Mouse (Mus musculus) midbrain, embryonic 15.5 days (tissue): ENCODE results near the gene Fam151a. TPM values are rescaled to one million over a fixed set of nuclear protein-coding genes. Genes with fewer than 3 reads are reported as not detected.

Source experiments
- ATAC-seq: fragments of 200-750 bp; cut with Nextera tagmentation; replicated peaks from 2 replicates; pipeline ENCODE4 v1.8.0; 2017; ENCODE audit warnings: moderate TSS enrichment
- H3K27ac ChIP-seq: fragments of 300-500 bp; sonication (generic); 2 replicates; pipeline ENCODE4 v1.5.1; 2015; ENCODE audit warnings: mild to moderate bottlenecking, inconsistent platforms
- H3K27me3 ChIP-seq: fragments of 300-500 bp; sonication (generic); replicated peaks from 2 replicates; pipeline ENCODE4 v1.6.1; 2015; ENCODE audit warnings: inconsistent platforms
- H3K36me3 ChIP-seq: fragments of 300-500 bp; sonication (generic); replicated peaks from 2 replicates; pipeline ENCODE4 v1.6.1; 2015; ENCODE audit warnings: inconsistent platforms
- H3K4me1 ChIP-seq: fragments of 300-500 bp; sonication (generic); 2 replicates; pipeline ENCODE4 v1.6.1; 2015; ENCODE audit warnings: inconsistent platforms
- H3K4me2 ChIP-seq: fragments of 300-500 bp; sonication (generic); 2 replicates; pipeline ENCODE4 v1.6.1; 2015; ENCODE audit warnings: inconsistent platforms, mild to moderate bottlenecking, moderate library complexity
- H3K4me3 ChIP-seq: fragments of 300-500 bp; sonication (generic); 2 replicates; pipeline ENCODE4 v1.5.1; 2015; ENCODE audit warnings: mild to moderate bottlenecking, inconsistent platforms
- H3K9ac ChIP-seq: fragments of 300-500 bp; sonication (generic); 2 replicates; pipeline ENCODE4 v1.6.1; 2015; ENCODE audit warnings: mild to moderate bottlenecking, inconsistent platforms
- H3K9me3 ChIP-seq: fragments of 300-500 bp; sonication (generic); 2 replicates; pipeline ENCODE4 v1.6.1; 2016; ENCODE audit warnings: inconsistent platforms
- WGBS: fragments of 180-500 bp; shearing (Covaris S2); methylation state at CpG from one replicate; pipeline ENCODE4 v1.1.7; 2015; ENCODE audit warnings: mixed read lengths; 5-methylcytosine and 5-hydroxymethylcytosine counted together
- polyA plus RNA-seq: library from polyadenylated mRNA; unstranded; fragments of >200 nt; fragmentation: Nextera tagmentation; extraction: Ambion mirVana; gene quantifications from 2 replicates; pipeline ENCODE4 v1.2.1, GENCODE M21; 2015

Fam151a gene
- polyA plus RNA-seq, 1 experiment from 2014 or later = not detected

DNA sequence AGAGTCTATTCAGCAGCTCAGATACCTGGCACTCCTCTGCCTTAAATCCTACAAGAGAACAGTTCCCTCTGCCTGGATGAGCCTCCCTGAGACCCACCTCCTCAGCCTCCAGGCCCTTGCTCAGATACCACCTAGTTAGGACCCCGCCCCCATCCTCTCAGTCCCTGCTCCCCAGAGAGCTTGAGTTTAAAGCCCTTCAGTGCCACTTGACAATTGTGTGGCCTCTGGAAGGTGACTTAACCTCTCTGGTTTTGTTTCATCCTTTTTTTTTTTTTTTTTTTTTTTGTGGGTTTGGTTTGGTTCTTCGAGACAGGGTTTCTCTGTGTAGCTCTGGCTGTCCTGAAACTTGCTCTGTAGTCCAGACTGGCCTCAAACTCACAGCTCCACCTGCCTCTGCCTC lies 61.6 kb downstream of the Fam151a start:
- no peaks in the 10 kb centered on the region for H3K36me3 ChIP-seq
- no peak overlapping the region for H3K9ac ChIP-seq
- no peaks in the 10 kb centered on the region for H3K9me3 ChIP-seq
- H3K4me3 ChIP-seq = no peak overlapping the region
- no peak for ATAC-seq
- H3K4me1 ChIP-seq = 0 out of 2 replicates have a peak, but pooled peaks cover 2% of the 10 kb centered on the region
- 83% methylated on average over 2 of the region's 2 CpGs for WGBS
- H3K4me2 ChIP-seq = no peak overlapping the region
- H3K27me3 ChIP-seq = no peaks in the 10 kb centered on the region
- no peak overlapping the region for H3K27ac ChIP-seq

Other genes with a start within 250 kb of the Fam151a start
- gene Bsnd, start 241.6 kb upstream of the Fam151a start, polyA plus RNA-seq = not detected in 2 replicates
- gene Dhcr24, start 172.9 kb upstream of the Fam151a start, polyA plus RNA-seq = 6.0 and 6.2 TPM in 2 replicates
- gene Lexm, start 116.6 kb upstream of the Fam151a start, polyA plus RNA-seq = not detected in 2 replicates
- gene Ttc22, start 111.5 kb upstream of the Fam151a start, polyA plus RNA-seq = 3.4 and 4.4 TPM in 2 replicates
- 9.7 and 10.4 TPM in 2 replicates for gene Pars2, start 82.8 kb upstream of the Fam151a start, polyA plus RNA-seq
- 158 TPM in 2 replicates for gene Ttc4, start 54.9 kb upstream of the Fam151a start, polyA plus RNA-seq
- 0.68 and 0.84 TPM in 2 replicates for gene Mroh7, start 3.0 kb upstream of the Fam151a start, polyA plus RNA-seq
- 2.2 TPM in 2 replicates for gene Acot11, start 71.1 kb downstream of the Fam151a start, polyA plus RNA-seq
- gene Ssbp3, start 176.8 kb downstream of the Fam151a start, polyA plus RNA-seq = 175 and 194 TPM in 2 replicates